Mouse (Mus musculus) A20 (cell line): ENCODE data around the gene Comt.

Experiments
- DNase-seq: peaks from one replicate; pipeline ENCODE4 v3.0.0-alpha.2; 2011; ENCODE audit warnings: low read depth, low spot score

Gene Comt

GRCm38 (mm10) chr16:18411026-18411649, 15.5 kb downstream of the Comt start:
- DNase-seq: no peak

- DNase-seq: no peak
Measured at GRCm38 (mm10) chr16:18410418-18410817, 16.2 kb downstream of the Comt start.

GRCm38 (mm10) chr16:18409776-18410175, 16.9 kb downstream of the Comt start:
- DNase-seq: no peak

GRCm38 (mm10) chr16:18407912-18408311, 18.7 kb downstream of the Comt start:
- DNase-seq: no peak

- DNase-seq: peak; percentile 66
Measured at GRCm38 (mm10) chr16:18406293-18406692, 20.4 kb downstream of the Comt start.

- no peak for DNase-seq
Measured at GRCm38 (mm10) chr16:18405876-18406275, 20.8 kb downstream of the Comt start.

- no peak for DNase-seq
Measured at GRCm38 (mm10) chr16:18405091-18405854, 21.4 kb downstream of the Comt start.

- no peak for DNase-seq
Measured at GRCm38 (mm10) chr16:18403285-18403684, 23.4 kb downstream of the Comt start.

GRCm38 (mm10) chr16:18400472-18401216, 26.0 kb downstream of the Comt start:
- DNase-seq: no peak

- no peak for DNase-seq
Measured at GRCm38 (mm10) chr16:18400028-18400427, 26.6 kb downstream of the Comt start.

GRCm38 (mm10) chr16:18396791-18397621, 29.6 kb downstream of the Comt start:
- peak; percentile 31 for DNase-seq

- no peak for DNase-seq
Measured at GRCm38 (mm10) chr16:18396201-18396600, 30.5 kb downstream of the Comt start.

GRCm38 (mm10) chr16:18395620-18396036, 31.0 kb downstream of the Comt start:
- DNase-seq: no peak

GRCm38 (mm10) chr16:18394777-18395619, 31.7 kb downstream of the Comt start:
- no peak for DNase-seq

GRCm38 (mm10) chr16:18394056-18394455, 32.6 kb downstream of the Comt start:
- DNase-seq: no peak

GRCm38 (mm10) chr16:18393595-18393994, 33.1 kb downstream of the Comt start:
- no peak for DNase-seq

- DNase-seq: peak; percentile 90
Measured at GRCm38 (mm10) chr16:18392469-18393426, 33.9 kb downstream of the Comt start.

- no peak for DNase-seq
Measured at GRCm38 (mm10) chr16:18391728-18392127, 34.9 kb downstream of the Comt start.

- no peak for DNase-seq
Measured at GRCm38 (mm10) chr16:18391127-18391526, 35.5 kb downstream of the Comt start.
